Mouse (Mus musculus) embryo, embryonic 11.5 days (tissue): ENCODE measurements around the gene Cpt1b.
"Not testable (repeated sequence)": the region's sequence is repeated elsewhere in the genome, so short reads cannot be mapped to it uniquely, and the experiment has no call there.

Source experiments
- DNase-seq: peaks from one replicate; pipeline ENCODE4 v3.0.0-alpha.2; 2012; ENCODE audit warnings: low read depth, low spot score

Cpt1b gene

GRCm38 (mm10) chr15:89432946-89433345, 7.3 kb upstream of the Cpt1b start:
- DNase-seq, result no peak

GRCm38 (mm10) chr15:89431806-89432205, 6.1 kb upstream of the Cpt1b start:
- no peak for DNase-seq

GRCm38 (mm10) chr15:89431271-89431670, 5.6 kb upstream of the Cpt1b start:
- no peak for DNase-seq

- DNase-seq, result not testable (repeated sequence)
Observed at GRCm38 (mm10) chr15:89430771-89431170, 5.1 kb upstream of the Cpt1b start.

- DNase-seq, result no peak
Observed at GRCm38 (mm10) chr15:89430341-89430740, 4.7 kb upstream of the Cpt1b start.

- DNase-seq, result peak; percentile 84
Observed at GRCm38 (mm10) chr15:89429352-89430221, 3.9 kb upstream of the Cpt1b start, which contains the start of the genes C730034F03Rik, Gm44502 and Chkb. TSS of gene C730034F03Rik (plus strand) at chr15:89429589. TSS of gene Gm44502 (minus strand) at chr15:89429696. TSS of gene Chkb (minus strand) at chr15:89429908.

- DNase-seq, result no peak
Observed at GRCm38 (mm10) chr15:89428821-89429351, 3.2 kb upstream of the Cpt1b start.

GRCm38 (mm10) chr15:89428136-89428790, 2.6 kb upstream of the Cpt1b start:
- DNase-seq, result no peak

- no peak for DNase-seq
Observed at GRCm38 (mm10) chr15:89426716-89427115, 1.1 kb upstream of the Cpt1b start.

- DNase-seq, result no peak
Observed at GRCm38 (mm10) chr15:89424621-89425020, 1.0 kb downstream of the Cpt1b start.

GRCm38 (mm10) chr15:89421938-89422337, 3.7 kb downstream of the Cpt1b start:
- DNase-seq, result no peak

GRCm38 (mm10) chr15:89415282-89415681, 10.4 kb downstream of the Cpt1b start:
- no peak for DNase-seq

GRCm38 (mm10) chr15:89410118-89410517, 15.5 kb downstream of the Cpt1b start, which contains the start of gene Syce3:
TSS of gene Syce3 (minus strand) at chr15:89410503.
- no peak for DNase-seq

GRCm38 (mm10) chr15:89406691-89407090, 19.0 kb downstream of the Cpt1b start:
- DNase-seq, result no peak

GRCm38 (mm10) chr15:89404831-89405623, 20.6 kb downstream of the Cpt1b start:
- DNase-seq, result no peak

- DNase-seq, result no peak
Observed at GRCm38 (mm10) chr15:89402471-89402870, 23.2 kb downstream of the Cpt1b start.

- DNase-seq, result no peak
Observed at GRCm38 (mm10) chr15:89399716-89400115, 25.9 kb downstream of the Cpt1b start.

GRCm38 (mm10) chr15:89398146-89398545, 27.5 kb downstream of the Cpt1b start:
- DNase-seq, result no peak

GRCm38 (mm10) chr15:89396883-89397282, 28.8 kb downstream of the Cpt1b start:
- no peak for DNase-seq

- DNase-seq, result no peak
Observed at GRCm38 (mm10) chr15:89390081-89390480, 35.6 kb downstream of the Cpt1b start.

GRCm38 (mm10) chr15:89387127-89387526, 38.5 kb downstream of the Cpt1b start:
- DNase-seq, result no peak

GRCm38 (mm10) chr15:89384617-89385016, 41.0 kb downstream of the Cpt1b start, which contains the start of gene Klhdc7b:
TSS of gene Klhdc7b (plus strand) at chr15:89384917.
- no peak for DNase-seq
